Mouse (Mus musculus): ENCODE measurements around the gene Lrrc36. TPM values are rescaled to one million over a fixed set of nuclear protein-coding genes. Genes with fewer than 3 reads are reported as not detected.
A peak's percentile ranks its signal among the peaks of the same experiment; 100 is the strongest.

Gene Lrrc36
- total and polyA plus RNA-seq, 3 experiments, result 0.19 to 0.34 (median 0.26) TPM

- H3K4me3 ChIP-seq (replicated peaks in 1 of 3; ENCODE audit: low read depth in 2 of 3, low read length in 2 of 3, poor library complexity in 1 of 3), result no peak overlapping the region
- no peaks in the 10 kb centered on the region for H3K27me3 ChIP-seq (replicated peaks)
- H3K27ac ChIP-seq (ENCODE audit: insufficient read depth, low read depth), result no peak overlapping the region
- peaks cover 0 to 15% of the 10 kb centered on the region in 2 experiments; a peak in 2 of 4 replicates for H3K4me1 ChIP-seq (ENCODE audit: control insufficient read depth in 1 of 2, insufficient read depth in 2 of 2)
- H3K9ac ChIP-seq (ENCODE audit: insufficient read depth, low read depth), result no peak overlapping the region
- no peaks in the 10 kb centered on the region for H3K79me2 ChIP-seq (replicated peaks; ENCODE audit: control insufficient read depth, extremely low read depth, insufficient read depth, poor library complexity, severe bottlenecking)
- H3K9me3 ChIP-seq (replicated peaks; ENCODE audit: low read length), result no peaks in the 10 kb centered on the region
- dilution Hi-C loops (cut with MboI; ENCODE audit: extremely low pct_ligation_motif_present, extremely low pct_unique_long_range_greater_than_20kb, low sequenced_read_pairs) (no loop called here), in situ Hi-C loops (cut with MboI; ENCODE audit: low pct_ligation_motif_present, low pct_unique_long_range_greater_than_20kb, low sequenced_read_pairs) (no loop called here)
- no peak overlapping the region for H3K4me2 ChIP-seq (ENCODE audit: insufficient read depth, low read depth, poor library complexity, severe bottlenecking)
- TF ChIP-seq KAT2A (IDR thresholded peaks at IDR 0.05; ENCODE audit: insufficient replicate concordance, low read length) (no peak), POLR2A (IDR thresholded peaks at IDR 0.05; ENCODE audit: low read depth, low read length) (no peak), RAD21 (IDR thresholded peaks at IDR 0.05; ENCODE audit: low read depth, low read length) (no peak), RCOR1 (conservative IDR thresholded peaks at IDR 0.05; ENCODE audit: low read depth, low read length) (no peak), EP300 (IDR thresholded peaks at IDR 0.05; ENCODE audit: low read length) (no peak), IRF4 (IDR thresholded peaks at IDR 0.05; ENCODE audit: low read depth, low read length) (no peak), NRF1 (IDR thresholded peaks at IDR 0.05; ENCODE audit: low read depth, low read length) (no peak), UBTF (IDR thresholded peaks at IDR 0.05; ENCODE audit: low read depth, low read length) (no peak), MEF2A (IDR thresholded peaks at IDR 0.05; ENCODE audit: borderline replicate concordance, low read depth, low read length) (no peak), SMC3 (IDR thresholded peaks at IDR 0.05; ENCODE audit: low read depth, low read length) (no peak), MAFK (IDR thresholded peaks at IDR 0.05; ENCODE audit: insufficient replicate concordance, low read length) (no peak), ZKSCAN1 (IDR thresholded peaks at IDR 0.05; ENCODE audit: borderline replicate concordance, low read depth, low read length) (no peak), GABPA (IDR thresholded peaks at IDR 0.05; ENCODE audit: insufficient replicate concordance, low read depth, low read length) (no peak), ZNF384 (IDR thresholded peaks at IDR 0.05; ENCODE audit: low read depth, low read length) (no peak), MAZ (IDR thresholded peaks at IDR 0.05; ENCODE audit: low read depth, low read length) (no peak), SIN3A (IDR thresholded peaks at IDR 0.05; ENCODE audit: low read length) (no peak), ZMIZ1 (IDR thresholded peaks at IDR 0.05; ENCODE audit: low read depth, low read length) (no peak)
- DNase-seq (ENCODE audit: extremely low read depth), result no peak
- H3K36me3 ChIP-seq (replicated peaks in 1 of 2; ENCODE audit: control insufficient read depth in 1 of 2, insufficient read depth in 1 of 2, low read length in 1 of 2), result no peaks in the 10 kb centered on the region
Measured at GRCm38 (mm10) chr8:105494566-105494965, 81.2 kb downstream of the Lrrc36 start.

GRCm38 (mm10) chr8:105495350-105496302, 82.3 kb downstream of the Lrrc36 start:
- Histone ChIP-seq H3K27ac (ENCODE audit: insufficient read depth, low read depth) (no peak overlapping the region), H3K36me3 (replicated peaks in 1 of 2; ENCODE audit: control insufficient read depth in 1 of 2, insufficient read depth in 1 of 2, low read length in 1 of 2) (no peaks in the 10 kb centered on the region), H3K79me2 (replicated peaks; ENCODE audit: control insufficient read depth, extremely low read depth, insufficient read depth, poor library complexity, severe bottlenecking) (no peaks in the 10 kb centered on the region), H3K4me1 (ENCODE audit: control insufficient read depth in 1 of 2, insufficient read depth in 2 of 2) (peaks cover 0 to 15% of the 10 kb centered on the region in 2 experiments; a peak in 2 of 4 replicates), H3K4me2 (ENCODE audit: insufficient read depth, low read depth, poor library complexity, severe bottlenecking) (peak overlapping the region; percentile 67; the same call in 1 of the 2 replicates), H3K9me3 (replicated peaks; ENCODE audit: low read length) (no peaks in the 10 kb centered on the region), H3K9ac (ENCODE audit: insufficient read depth, low read depth) (peak overlapping the region; percentile 44; the same call in 1 of the 2 replicates), H3K4me3 (replicated peaks in 1 of 3; ENCODE audit: low read depth in 2 of 3, low read length in 2 of 3, poor library complexity in 1 of 3) (peak overlapping the region in 2 of 3 experiments; percentile 58 to 88), H3K27me3 (replicated peaks) (no peaks in the 10 kb centered on the region)
- no peak for TF ChIP-seq USF1 (IDR thresholded peaks at IDR 0.05; ENCODE audit: low read depth, low read length)
- TF ChIP-seq JUND (conservative IDR thresholded peaks at IDR 0.05; ENCODE audit: low read depth, low read length), result no peak
- no peak for TF ChIP-seq ZNF384 (IDR thresholded peaks at IDR 0.05; ENCODE audit: low read depth, low read length)
- no peak for TF ChIP-seq PAX5 (IDR thresholded peaks at IDR 0.05; ENCODE audit: low read length)
- no peak for TF ChIP-seq JUN (IDR thresholded peaks at IDR 0.05; ENCODE audit: insufficient read depth, low read depth, low read length)
- no peak for TF ChIP-seq KAT2A (IDR thresholded peaks at IDR 0.05; ENCODE audit: insufficient replicate concordance, low read length)
- TF ChIP-seq BHLHE40 (IDR thresholded peaks at IDR 0.05; ENCODE audit: low read depth, low read length), result no peak
- TF ChIP-seq TCF12 (IDR thresholded peaks at IDR 0.05; ENCODE audit: low read depth, low read length), result no peak
- no peak for TF ChIP-seq MYC (IDR thresholded peaks at IDR 0.05; ENCODE audit: low read depth, low read length)
- no peak for TF ChIP-seq RAD21 (IDR thresholded peaks at IDR 0.05; ENCODE audit: low read depth, low read length)
- no peak for TF ChIP-seq SIN3A (IDR thresholded peaks at IDR 0.05; ENCODE audit: low read length)
- no peak for TF ChIP-seq SMC3 (IDR thresholded peaks at IDR 0.05; ENCODE audit: low read depth, low read length)
- dilution Hi-C loops (cut with MboI; ENCODE audit: extremely low pct_ligation_motif_present, extremely low pct_unique_long_range_greater_than_20kb, low sequenced_read_pairs), result no loop called here
- no peak for DNase-seq (ENCODE audit: extremely low read depth)
- in situ Hi-C loops (cut with MboI; ENCODE audit: low pct_ligation_motif_present, low pct_unique_long_range_greater_than_20kb, low sequenced_read_pairs), result no loop called here
